Mouse (Mus musculus): ENCODE measurements around the gene Zmiz1.

The Zmiz1 gene

GRCm38 (mm10) chr14:25611815-25612698 lies 153.1 kb downstream of the Zmiz1 start:
- no peak for DNase-seq (ENCODE audit: low read depth, low spot score)

GRCm38 (mm10) chr14:25613942-25614575 lies 155.1 kb downstream of the Zmiz1 start:
- no peak for DNase-seq (ENCODE audit: low read depth, low spot score)

GRCm38 (mm10) chr14:25614684-25615083 lies 155.7 kb downstream of the Zmiz1 start:
- no peak for DNase-seq (ENCODE audit: low read depth, low spot score)

GRCm38 (mm10) chr14:25615602-25616001 lies 156.6 kb downstream of the Zmiz1 start:
- no peak for DNase-seq (ENCODE audit: low read depth, low spot score)

GRCm38 (mm10) chr14:25616009-25616723 lies 157.2 kb downstream of the Zmiz1 start:
- DNase-seq (ENCODE audit: low read depth, low spot score): no peak

GRCm38 (mm10) chr14:25617264-25617663 lies 158.3 kb downstream of the Zmiz1 start:
- no peak for DNase-seq (ENCODE audit: low read depth, low spot score)

GRCm38 (mm10) chr14:25619066-25619762 lies 160.2 kb downstream of the Zmiz1 start:
- DNase-seq (ENCODE audit: low read depth, low spot score): no peak

GRCm38 (mm10) chr14:25620766-25621165 lies 161.8 kb downstream of the Zmiz1 start:
- DNase-seq (ENCODE audit: low read depth, low spot score): no peak

GRCm38 (mm10) chr14:25623698-25624097 lies 164.7 kb downstream of the Zmiz1 start:
- DNase-seq (ENCODE audit: low read depth, low spot score): no peak

GRCm38 (mm10) chr14:25624659-25625058 lies 165.7 kb downstream of the Zmiz1 start:
- no peak for DNase-seq (ENCODE audit: low read depth, low spot score)

- no peak for DNase-seq (ENCODE audit: low read depth, low spot score)
These were observed 168.7 kb downstream of the Zmiz1 start for GRCm38 (mm10) chr14:25627599-25628255.

- no peak for DNase-seq (ENCODE audit: low read depth, low spot score)
These were observed 169.6 kb downstream of the Zmiz1 start for GRCm38 (mm10) chr14:25628448-25629099.

- no peak for DNase-seq (ENCODE audit: low read depth, low spot score)
These were observed 171.1 kb downstream of the Zmiz1 start for GRCm38 (mm10) chr14:25629866-25630606.

GRCm38 (mm10) chr14:25630647-25631409 lies 171.8 kb downstream of the Zmiz1 start:
- no peak for DNase-seq (ENCODE audit: low read depth, low spot score)

- no peak for DNase-seq (ENCODE audit: low read depth, low spot score)
These were observed 172.5 kb downstream of the Zmiz1 start for GRCm38 (mm10) chr14:25631481-25631880.

- DNase-seq (ENCODE audit: low read depth, low spot score): no peak
These were observed 174.7 kb downstream of the Zmiz1 start for GRCm38 (mm10) chr14:25633539-25634300.

- no peak for DNase-seq (ENCODE audit: low read depth, low spot score)
These were observed 175.3 kb downstream of the Zmiz1 start for GRCm38 (mm10) chr14:25634328-25634727.

- DNase-seq (ENCODE audit: low read depth, low spot score): no peak
These were observed 176.8 kb downstream of the Zmiz1 start for GRCm38 (mm10) chr14:25635746-25636145.
